Mouse (Mus musculus): ENCODE results near the gene Bmp6.

Gene Bmp6

DNA sequence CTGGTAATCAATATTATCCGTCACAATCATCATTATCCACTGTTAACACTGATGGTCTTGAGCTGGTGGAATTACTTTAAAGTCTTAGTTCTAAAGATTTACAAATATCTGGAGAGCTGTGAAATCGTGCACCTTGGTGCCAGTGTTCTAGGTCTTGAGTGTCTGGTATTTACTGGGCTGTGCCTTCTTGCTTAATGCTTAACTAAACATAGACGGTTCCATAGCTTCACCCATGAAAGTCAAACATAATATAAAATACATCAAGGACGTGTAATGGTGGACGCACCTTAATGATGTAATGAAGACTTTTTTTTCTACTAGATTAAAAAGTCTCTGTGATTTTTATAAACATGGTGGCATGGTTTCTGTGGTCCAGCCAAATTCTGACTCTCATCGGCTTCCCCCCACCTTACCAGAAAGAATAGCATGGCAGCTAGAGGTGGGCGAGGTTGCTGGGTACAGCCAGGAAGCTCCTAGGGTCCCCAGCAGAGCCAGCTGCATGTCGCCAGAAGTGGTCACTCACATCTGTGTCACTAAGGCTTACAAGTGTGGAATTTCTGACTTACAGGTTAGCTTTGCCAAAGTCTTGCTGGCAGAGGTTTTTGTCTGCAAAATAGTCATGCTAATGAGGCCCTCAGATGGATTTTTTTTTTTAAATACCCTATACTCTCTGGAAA lies 200.0 kb downstream of the Bmp6 start:
- no peak for DNase-seq (ENCODE audit: low read depth, low spot score)

DNA sequence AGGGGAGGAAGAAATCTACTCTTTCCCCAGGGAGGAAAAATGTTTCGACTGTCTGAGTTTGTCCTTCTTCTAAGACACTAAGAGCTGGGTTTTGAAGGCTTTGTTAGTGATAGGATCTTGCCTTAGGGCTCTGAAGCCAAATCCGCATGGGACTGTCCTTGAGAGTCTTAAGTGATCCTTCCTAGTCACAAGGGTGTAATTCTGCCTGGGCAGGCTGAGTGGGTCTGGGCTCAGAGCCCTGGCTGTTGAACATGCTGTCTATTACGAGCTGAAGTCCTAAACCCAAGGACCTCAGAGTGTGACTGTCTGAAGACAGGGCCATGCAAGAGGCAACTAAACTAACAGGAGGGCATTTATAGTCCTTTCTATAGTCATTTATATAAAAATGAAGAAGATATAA lies 200.6 kb downstream of the Bmp6 start:
- DNase-seq (ENCODE audit: low read depth, low spot score): no peak

DNA sequence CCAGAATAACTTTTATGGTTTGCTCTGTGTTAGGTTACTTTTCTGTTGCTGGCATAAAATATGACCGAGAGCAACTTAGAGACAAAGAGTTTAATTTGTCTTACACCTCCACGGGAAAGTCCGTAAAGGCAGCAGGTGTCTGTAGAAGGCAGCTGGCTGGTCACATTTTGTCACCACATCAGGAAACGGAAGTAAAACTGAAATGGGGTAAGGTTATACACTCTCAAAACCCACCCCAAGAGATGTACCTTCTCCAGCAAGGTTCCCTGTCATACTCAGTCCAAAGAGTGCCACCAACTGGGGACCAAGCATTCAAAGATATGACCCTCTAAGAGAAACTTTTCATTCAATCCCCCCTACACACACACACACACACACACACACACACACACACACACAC lies 201.8 kb downstream of the Bmp6 start:
- DNase-seq (ENCODE audit: low read depth, low spot score): no peak

DNA sequence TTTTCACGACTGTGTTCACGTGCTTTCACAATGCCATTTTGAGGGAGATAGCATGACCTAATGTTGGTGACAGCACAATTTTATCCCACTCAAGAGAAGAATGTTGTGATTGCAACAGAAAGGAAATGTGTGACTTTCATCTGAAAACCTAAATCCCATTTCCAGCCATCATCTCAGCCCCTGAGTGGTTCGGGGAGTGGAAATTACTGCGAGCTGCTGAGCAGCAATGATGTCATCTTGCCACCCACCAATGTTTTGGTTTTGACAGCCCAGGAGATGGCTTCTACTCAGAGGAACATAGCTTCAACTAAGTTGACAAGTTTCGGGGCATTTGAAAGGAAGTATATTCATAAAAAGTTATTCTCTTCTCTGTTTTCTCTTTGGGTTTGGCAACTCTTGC lies 202.8 kb downstream of the Bmp6 start:
- DNase-seq (ENCODE audit: low read depth, low spot score): no peak

DNA sequence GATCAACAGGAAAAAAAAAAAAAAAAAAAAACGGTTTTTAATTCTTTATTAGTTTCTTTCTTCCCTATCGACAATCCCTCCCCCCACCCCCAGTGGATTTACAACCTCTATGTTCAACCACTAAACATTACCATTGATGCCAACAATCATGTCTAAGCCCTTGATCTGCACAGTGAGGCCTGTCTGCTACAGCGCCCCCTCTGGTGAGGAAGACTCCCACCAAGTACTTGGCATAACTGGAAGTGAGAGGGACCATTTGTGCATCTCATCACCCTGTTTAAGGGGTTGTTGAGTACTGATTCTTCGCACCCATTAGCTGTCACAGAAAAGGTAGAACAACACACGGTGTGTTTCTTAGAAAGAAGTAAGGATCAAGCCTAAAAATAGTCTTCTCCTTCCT lies 203.8 kb downstream of the Bmp6 start:
- no peak for DNase-seq (ENCODE audit: low read depth, low spot score)

All from forelimb bud, embryonic 11.5 days (tissue).